Mouse (Mus musculus) urinary bladder, postnatal 14 days (tissue): ENCODE results near the gene Sqor.

Experiments used
- DNase-seq: peaks from one replicate; pipeline ENCODE4 v3.0.0; 2021; ENCODE audit warnings: low spot score

The Sqor gene

GRCm38 (mm10) chr2:122784701-122785100 is 19.7 kb downstream of the Sqor start:
- no peak for DNase-seq

- DNase-seq: no peak
Observed at GRCm38 (mm10) chr2:122786167-122786566, 21.1 kb downstream of the Sqor start.

DNA sequence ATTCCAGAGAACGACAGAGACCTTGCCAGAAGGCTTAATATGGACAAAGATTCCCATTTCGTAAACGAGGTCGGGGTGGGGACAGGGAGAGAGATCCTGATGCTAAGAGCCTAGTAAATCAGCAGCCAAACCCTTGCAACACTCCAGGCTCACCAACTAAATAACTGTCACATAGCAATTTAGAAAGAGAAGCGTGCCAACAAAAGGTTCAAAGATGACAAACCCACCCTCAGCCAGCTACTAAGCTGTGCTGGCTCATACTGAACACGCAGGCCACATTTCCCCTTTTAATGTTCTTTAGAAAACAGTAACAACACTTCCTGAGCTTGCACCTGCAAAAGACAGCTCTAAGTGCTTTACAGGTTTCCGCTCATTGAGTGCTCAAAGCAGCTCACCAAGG is 24.3 kb downstream of the Sqor start:
- peak; percentile 25 for DNase-seq

DNA sequence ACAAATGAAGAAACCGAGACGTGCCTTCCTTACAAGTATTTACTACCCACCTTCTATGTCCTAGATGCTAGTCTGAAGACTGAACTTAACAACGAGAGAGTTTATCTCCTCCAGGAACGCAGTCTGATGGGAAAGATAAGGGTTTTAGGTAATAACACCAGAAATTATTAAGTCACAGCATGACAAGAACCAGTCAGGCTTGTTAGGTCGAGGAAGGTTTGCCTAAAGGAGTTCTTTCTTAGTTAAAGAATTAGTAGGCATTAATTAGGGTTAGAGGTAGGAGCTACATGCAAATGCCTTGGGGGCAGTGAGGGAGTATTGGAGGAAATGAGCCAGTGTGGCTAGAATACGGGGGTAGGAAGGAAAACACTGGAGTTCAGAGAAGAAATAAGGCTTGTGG is 24.7 kb downstream of the Sqor start:
- DNase-seq: no peak

- no peak for DNase-seq
Observed at GRCm38 (mm10) chr2:122804392-122804791, 39.4 kb downstream of the Sqor start.

DNA sequence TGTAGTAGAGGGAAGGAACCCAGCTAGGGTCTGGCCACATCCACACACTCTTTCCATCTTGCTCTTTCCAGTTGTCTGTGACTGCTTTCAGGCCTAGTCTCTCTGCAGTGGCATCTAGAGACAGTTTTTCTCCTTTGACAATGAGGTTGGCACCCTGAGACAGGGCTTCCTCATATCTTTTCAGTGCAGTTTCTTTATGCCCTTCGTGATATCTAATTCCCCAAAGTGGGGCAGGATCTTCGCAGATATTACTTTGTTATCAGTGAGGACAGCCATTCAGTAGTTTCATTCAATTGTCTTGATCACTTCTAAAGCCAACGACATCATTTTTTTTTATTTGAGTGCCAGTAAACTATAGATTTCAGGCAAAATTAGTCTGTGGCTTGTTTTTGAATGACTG is 41.0 kb downstream of the Sqor start:
- no peak for DNase-seq

DNA sequence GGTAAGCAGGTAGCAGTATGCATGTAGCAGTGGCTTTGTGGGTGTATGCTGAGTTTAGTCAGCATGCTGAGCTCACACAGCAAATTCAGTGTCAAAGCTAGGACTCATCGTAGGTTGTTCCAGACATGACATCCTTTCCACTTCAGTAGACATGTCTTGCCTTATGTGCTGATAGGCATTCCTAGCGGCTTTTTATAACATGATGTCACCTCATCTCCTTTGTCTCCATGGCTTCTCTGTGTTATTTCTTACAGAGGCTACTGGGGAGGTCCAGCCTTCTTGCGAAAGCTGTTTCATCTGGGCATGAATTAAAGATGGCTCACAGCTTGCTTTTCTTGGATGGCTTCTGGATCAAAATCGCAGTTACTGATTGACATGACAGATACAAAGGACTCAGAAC is 44.0 kb downstream of the Sqor start:
- DNase-seq: no peak

- no peak for DNase-seq
Observed at GRCm38 (mm10) chr2:122816986-122817385, 51.9 kb downstream of the Sqor start.

DNA sequence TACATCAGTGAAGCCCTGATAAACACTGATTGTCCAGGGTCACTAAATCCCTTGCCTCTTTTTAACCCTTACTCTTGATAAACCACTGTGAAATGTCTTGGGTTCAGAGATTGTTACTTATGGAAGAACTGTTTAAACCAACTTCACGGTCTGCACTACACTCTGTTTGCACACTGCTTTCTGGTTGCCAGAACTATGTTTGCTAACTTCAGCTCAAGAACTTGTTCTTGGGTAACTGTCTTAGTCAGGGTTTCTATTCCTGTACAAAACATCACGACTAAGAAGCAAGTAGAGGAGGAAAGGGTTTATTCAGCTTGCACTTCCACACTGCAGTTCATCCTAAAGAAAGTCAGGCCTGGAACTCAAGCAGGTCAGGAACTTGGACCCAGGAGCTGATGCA is 56.2 kb downstream of the Sqor start:
- no peak for DNase-seq

- peak; percentile 37 for DNase-seq
Observed at GRCm38 (mm10) chr2:122825406-122826236, 60.6 kb downstream of the Sqor start.

- no peak for DNase-seq
Observed at GRCm38 (mm10) chr2:122826302-122826701, 61.3 kb downstream of the Sqor start.

DNA sequence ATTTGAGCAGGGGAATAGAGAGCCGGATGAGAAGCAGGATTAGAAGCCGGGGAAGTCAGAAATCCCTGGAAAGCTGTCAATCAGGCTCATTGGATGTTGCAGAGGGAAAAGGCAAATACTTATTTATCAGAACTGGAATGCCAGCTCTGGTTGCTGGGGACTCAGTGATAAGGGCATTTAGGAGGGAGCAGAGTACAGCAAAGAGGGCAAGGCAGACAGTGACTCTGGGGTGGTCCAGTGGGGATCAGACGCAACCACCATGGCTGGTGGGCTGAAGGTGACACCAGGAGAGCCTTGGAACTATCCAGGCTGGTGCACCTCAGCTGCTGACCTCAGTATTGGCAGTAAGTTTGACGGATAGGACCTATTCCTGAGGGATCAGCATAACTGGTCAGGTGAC is 89.6 kb downstream of the Sqor start:
- no peak for DNase-seq

DNA sequence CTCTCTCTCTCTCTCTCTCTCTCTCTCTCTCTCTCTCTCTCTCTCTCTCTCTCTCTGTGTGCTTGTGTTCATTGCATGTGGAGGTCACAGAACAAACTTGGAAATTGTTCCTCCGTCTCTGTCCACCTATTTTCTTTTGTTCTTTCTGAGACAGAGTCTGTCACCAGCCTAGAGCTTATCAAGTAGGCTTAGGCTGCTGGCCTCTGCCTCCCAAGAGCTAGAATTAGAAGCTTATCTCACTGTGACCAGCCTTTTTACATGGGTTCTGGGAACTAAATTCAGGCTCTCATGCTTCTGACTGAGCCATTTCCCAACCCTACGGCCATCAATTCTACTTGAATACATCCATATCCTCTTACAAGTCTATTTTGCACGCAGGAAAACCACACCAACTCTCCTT is 90.3 kb downstream of the Sqor start:
- DNase-seq: no peak
